Mouse (Mus musculus): ENCODE data around the gene Hoxc8. TPM values are rescaled to one million over a fixed set of nuclear protein-coding genes. Genes with fewer than 3 reads are reported as not detected.

The Hoxc8 gene
- polyA plus RNA-seq, 1 experiment: not detected

GRCm38 (mm10) chr15:102999183-102999831, 8.9 kb downstream of the Hoxc8 start:
- Histone ChIP-seq H3K4me3 (replicated peaks) (peak overlapping the region; percentile 26), H3K4me1 (ENCODE audit: control insufficient read depth) (no peaks in the 10 kb centered on the region), H3K36me3 (ENCODE audit: control insufficient read depth) (no peaks in the 10 kb centered on the region), H3K27me3 (ENCODE audit: control insufficient read depth) (peaks cover 100% of the 10 kb centered on the region), H3K9me3 (ENCODE audit: control insufficient read depth, low read length) (no peaks in the 10 kb centered on the region)
- TF ChIP-seq TAL1 (IDR thresholded peaks at IDR 0.05; ENCODE audit: low read length): no peak
- TF ChIP-seq GATA1 (IDR thresholded peaks at IDR 0.05; ENCODE audit: low read length): no peak

- H3K4me1 ChIP-seq (ENCODE audit: control insufficient read depth): no peaks in the 10 kb centered on the region
- H3K36me3 ChIP-seq (ENCODE audit: control insufficient read depth): no peaks in the 10 kb centered on the region
- H3K9me3 ChIP-seq (ENCODE audit: control insufficient read depth, low read length): no peaks in the 10 kb centered on the region
- no peak overlapping the region for H3K4me3 ChIP-seq (replicated peaks)
- H3K27me3 ChIP-seq (ENCODE audit: control insufficient read depth): peaks cover 100% of the 10 kb centered on the region
- no peak for TF ChIP-seq GATA1 (IDR thresholded peaks at IDR 0.05; ENCODE audit: low read length)
- TF ChIP-seq TAL1 (IDR thresholded peaks at IDR 0.05; ENCODE audit: low read length): no peak
Observed at GRCm38 (mm10) chr15:102999955-103000354, 9.5 kb downstream of the Hoxc8 start.

GRCm38 (mm10) chr15:103000501-103000901, 10.1 kb downstream of the Hoxc8 start:
- H3K27me3 ChIP-seq (ENCODE audit: control insufficient read depth): peaks cover 100% of the 10 kb centered on the region
- H3K4me1 ChIP-seq (ENCODE audit: control insufficient read depth): no peaks in the 10 kb centered on the region
- no peaks in the 10 kb centered on the region for H3K9me3 ChIP-seq (ENCODE audit: control insufficient read depth, low read length)
- H3K36me3 ChIP-seq (ENCODE audit: control insufficient read depth): no peaks in the 10 kb centered on the region
- TF ChIP-seq GATA1 (IDR thresholded peaks at IDR 0.05; ENCODE audit: low read length): no peak
- TF ChIP-seq TAL1 (IDR thresholded peaks at IDR 0.05; ENCODE audit: low read length): no peak
- no peak overlapping the region for H3K4me3 ChIP-seq (replicated peaks)

- Histone ChIP-seq H3K27me3 (ENCODE audit: control insufficient read depth) (peaks cover 100% of the 10 kb centered on the region), H3K4me3 (replicated peaks) (no peak overlapping the region), H3K4me1 (ENCODE audit: control insufficient read depth) (no peaks in the 10 kb centered on the region), H3K9me3 (ENCODE audit: control insufficient read depth, low read length) (no peaks in the 10 kb centered on the region), H3K36me3 (ENCODE audit: control insufficient read depth) (no peaks in the 10 kb centered on the region)
- TF ChIP-seq GATA1 (IDR thresholded peaks at IDR 0.05; ENCODE audit: low read length) (no peak), TAL1 (IDR thresholded peaks at IDR 0.05; ENCODE audit: low read length) (no peak)
Observed at GRCm38 (mm10) chr15:103001370-103001769, 11.0 kb downstream of the Hoxc8 start.

GRCm38 (mm10) chr15:103002156-103002555, 11.7 kb downstream of the Hoxc8 start:
- Histone ChIP-seq H3K36me3 (ENCODE audit: control insufficient read depth) (no peaks in the 10 kb centered on the region), H3K27me3 (ENCODE audit: control insufficient read depth) (peaks cover 100% of the 10 kb centered on the region), H3K9me3 (ENCODE audit: control insufficient read depth, low read length) (no peaks in the 10 kb centered on the region), H3K4me1 (ENCODE audit: control insufficient read depth) (no peaks in the 10 kb centered on the region), H3K4me3 (replicated peaks) (no peak overlapping the region)
- TF ChIP-seq TAL1 (IDR thresholded peaks at IDR 0.05; ENCODE audit: low read length): no peak
- TF ChIP-seq GATA1 (IDR thresholded peaks at IDR 0.05; ENCODE audit: low read length): no peak

- H3K9me3 ChIP-seq (ENCODE audit: control insufficient read depth, low read length): no peaks in the 10 kb centered on the region
- no peaks in the 10 kb centered on the region for H3K36me3 ChIP-seq (ENCODE audit: control insufficient read depth)
- no peak overlapping the region for H3K4me3 ChIP-seq (replicated peaks)
- TF ChIP-seq GATA1 (IDR thresholded peaks at IDR 0.05; ENCODE audit: low read length) (no peak), TAL1 (IDR thresholded peaks at IDR 0.05; ENCODE audit: low read length) (no peak)
- no peaks in the 10 kb centered on the region for H3K4me1 ChIP-seq (ENCODE audit: control insufficient read depth)
- peaks cover 100% of the 10 kb centered on the region for H3K27me3 ChIP-seq (ENCODE audit: control insufficient read depth)
Observed at GRCm38 (mm10) chr15:103002821-103003448, 12.5 kb downstream of the Hoxc8 start.

- Histone ChIP-seq H3K36me3 (ENCODE audit: control insufficient read depth) (no peaks in the 10 kb centered on the region), H3K4me3 (replicated peaks) (no peak overlapping the region), H3K27me3 (ENCODE audit: control insufficient read depth) (peaks cover 100% of the 10 kb centered on the region), H3K9me3 (ENCODE audit: control insufficient read depth, low read length) (no peaks in the 10 kb centered on the region), H3K4me1 (ENCODE audit: control insufficient read depth) (no peaks in the 10 kb centered on the region)
- TF ChIP-seq TAL1 (IDR thresholded peaks at IDR 0.05; ENCODE audit: low read length) (no peak), GATA1 (IDR thresholded peaks at IDR 0.05; ENCODE audit: low read length) (no peak)
Observed at GRCm38 (mm10) chr15:103005308-103005707, 14.9 kb downstream of the Hoxc8 start.

- peaks cover 100% of the 10 kb centered on the region for H3K27me3 ChIP-seq (ENCODE audit: control insufficient read depth)
Observed at GRCm38 (mm10) chr15:103005797-103006196, 15.4 kb downstream of the Hoxc8 start.

GRCm38 (mm10) chr15:103006326-103006725, 15.9 kb downstream of the Hoxc8 start:
- Histone ChIP-seq H3K4me1 (ENCODE audit: control insufficient read depth) (no peaks in the 10 kb centered on the region), H3K9me3 (ENCODE audit: control insufficient read depth, low read length) (no peaks in the 10 kb centered on the region), H3K27me3 (ENCODE audit: control insufficient read depth) (peaks cover 100% of the 10 kb centered on the region), H3K4me3 (replicated peaks) (no peak overlapping the region), H3K36me3 (ENCODE audit: control insufficient read depth) (no peaks in the 10 kb centered on the region)
- TF ChIP-seq TAL1 (IDR thresholded peaks at IDR 0.05; ENCODE audit: low read length): no peak
- TF ChIP-seq GATA1 (IDR thresholded peaks at IDR 0.05; ENCODE audit: low read length): no peak

More at GRCm38 (mm10) chr15:103005797-103006196, 15.4 kb downstream of the Hoxc8 start:
- no peak for TF ChIP-seq GATA1 (IDR thresholded peaks at IDR 0.05; ENCODE audit: low read length)
- TF ChIP-seq TAL1 (IDR thresholded peaks at IDR 0.05; ENCODE audit: low read length): no peak
- H3K9me3 ChIP-seq (ENCODE audit: control insufficient read depth, low read length): no peaks in the 10 kb centered on the region
- no peaks in the 10 kb centered on the region for H3K36me3 ChIP-seq (ENCODE audit: control insufficient read depth)
- no peak overlapping the region for H3K4me3 ChIP-seq (replicated peaks)
- H3K4me1 ChIP-seq (ENCODE audit: control insufficient read depth): no peaks in the 10 kb centered on the region

Measured in erythroblast, embryonic 14.5 days (primary cell).